Mouse (Mus musculus) forebrain, postnatal 0 days (tissue): ENCODE measurements around the gene Htr2a. TPM values are rescaled to one million over a fixed set of nuclear protein-coding genes. Genes with fewer than 3 reads are reported as not detected.

Experiments
- ATAC-seq: fragments of 200-750 bp; cut with Nextera tagmentation; 2 replicates; pipeline ENCODE4 v1.8.0; 2017; ENCODE audit warnings: mild to moderate bottlenecking, moderate library complexity
- DNase-seq: peaks from one replicate; pipeline ENCODE4 v3.0.0-alpha.2; 2015
- H3K27ac ChIP-seq: fragments of 300-500 bp; sonication (generic); 2 replicates; pipeline ENCODE4 v1.5.1; 2014; ENCODE audit warnings: low read depth, mild to moderate bottlenecking, antibody characterized with exemption, low read length, moderate library complexity, mixed read lengths
- H3K27me3 ChIP-seq: fragments of 300-500 bp; sonication (generic); 2 replicates; pipeline ENCODE4 v1.6.1; 2014; ENCODE audit warnings: mild to moderate bottlenecking, low read length, mixed read lengths; ENCODE audit not compliant: insufficient read depth
- H3K36me3 ChIP-seq: fragments of 300-500 bp; sonication (generic); 2 replicates; pipeline ENCODE4 v1.6.1; 2014; ENCODE audit warnings: mild to moderate bottlenecking, moderate library complexity; ENCODE audit not compliant: insufficient read depth
- H3K4me1 ChIP-seq: fragments of 300-500 bp; sonication (generic); 2 replicates; pipeline ENCODE4 v1.6.1; 2014; ENCODE audit warnings: antibody characterized with exemption; ENCODE audit not compliant: insufficient read depth
- H3K4me2 ChIP-seq: fragments of 300-500 bp; sonication (generic); 2 replicates; pipeline ENCODE4 v1.6.1; 2014; ENCODE audit warnings: low read depth, mild to moderate bottlenecking, moderate library complexity
- H3K4me3 ChIP-seq: fragments of 300-500 bp; sonication (generic); 2 replicates; pipeline ENCODE4 v1.5.1; 2014; ENCODE audit warnings: low read depth, low read length, mixed read lengths
- H3K9ac ChIP-seq: fragments of 300-500 bp; sonication (generic); 2 replicates; pipeline ENCODE4 v1.6.1; 2014; ENCODE audit warnings: mild to moderate bottlenecking
- H3K9me3 ChIP-seq: fragments of 300-500 bp; sonication (generic); 2 replicates; pipeline ENCODE4 v1.6.1; 2016; ENCODE audit warnings: low read length
- CTCF ChIP-seq: sonication (generic); IDR thresholded peaks from 2 replicates; pipeline ENCODE4 v1.5.1; 2016; ENCODE audit warnings: antibody characterized with exemption, control low read depth, low read depth
- WGBS: fragments of 180-500 bp; shearing (Covaris S2); extraction: QIAGEN DNeasy Blood & Tissue Kit; methylation state at CpG from one replicate; pipeline ENCODE4 v1.1.7; 2014; 5-methylcytosine and 5-hydroxymethylcytosine counted together
- polyA plus RNA-seq: library from polyadenylated mRNA; unstranded; fragments of >200 nt; fragmentation: Nextera tagmentation; extraction: Ambion mirVana; gene quantifications from 2 replicates; pipeline ENCODE4 v1.2.1, GENCODE M21; 2015
- total RNA-seq: library from RNA; depleted of rRNA; stranded (reverse); fragments of >200 nt; gene quantifications from 2 replicates; pipeline ENCODE4 v1.2.3, GENCODE M21; 2014

Htr2a gene
- total and polyA plus RNA-seq, 2 experiments from 2014 or later = 1.5 to 7.1 TPM

DNA sequence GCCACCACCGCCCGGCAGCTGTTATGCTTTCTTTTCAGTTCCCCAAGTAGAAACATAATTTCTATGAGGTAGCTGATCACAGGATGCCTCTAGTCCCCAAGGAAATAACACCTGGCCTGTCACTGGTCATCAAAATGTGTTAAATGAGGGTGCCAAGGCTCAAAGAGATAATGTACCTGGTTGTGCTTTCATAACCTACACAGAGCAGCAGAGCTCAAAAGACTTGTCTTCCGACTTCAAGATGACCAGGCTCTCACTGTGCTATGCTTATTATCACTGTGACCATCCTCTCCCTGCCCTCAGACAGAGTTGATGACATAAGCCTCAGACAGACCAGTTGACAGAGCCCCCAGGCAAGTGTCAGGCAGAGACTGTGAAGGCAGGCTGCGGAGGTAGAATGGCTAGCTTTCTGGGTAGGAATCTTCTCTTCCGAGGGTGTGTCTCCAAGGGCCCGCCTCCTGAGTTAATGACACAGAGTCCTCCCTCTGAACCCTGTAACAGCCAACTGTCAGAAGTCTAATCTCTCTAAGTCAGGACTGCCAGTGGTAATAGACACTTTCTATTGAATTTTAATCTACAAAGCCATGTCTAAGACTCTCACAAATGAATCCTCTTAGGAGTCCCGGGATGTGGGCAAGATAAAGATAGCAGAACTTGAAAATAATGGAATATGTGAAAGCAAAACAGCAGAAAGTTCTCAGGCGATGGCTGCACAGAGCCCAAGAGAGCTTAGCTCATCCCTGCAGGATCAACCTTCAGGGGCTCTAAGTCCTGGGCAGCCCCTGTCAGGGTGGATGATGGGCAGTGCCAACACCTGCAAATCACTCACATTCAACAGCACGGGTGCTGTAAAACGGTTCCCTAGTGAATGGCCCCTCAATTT lies 31.7 kb downstream of the Htr2a start:
- H3K9me3 ChIP-seq = no peaks in the 10 kb centered on the region
- H3K4me1 ChIP-seq = no peaks in the 10 kb centered on the region
- no peaks in the 10 kb centered on the region for H3K36me3 ChIP-seq
- ATAC-seq (no peak), DNase-seq (no peak)
- no peak overlapping the region for H3K4me3 ChIP-seq
- no peak for TF ChIP-seq CTCF
- no peak overlapping the region for H3K9ac ChIP-seq
- WGBS = 72% methylated on average over 10 of the region's 10 CpGs
- no peak overlapping the region for H3K27ac ChIP-seq
- no peaks in the 10 kb centered on the region for H3K27me3 ChIP-seq
- no peak overlapping the region for H3K4me2 ChIP-seq

DNA sequence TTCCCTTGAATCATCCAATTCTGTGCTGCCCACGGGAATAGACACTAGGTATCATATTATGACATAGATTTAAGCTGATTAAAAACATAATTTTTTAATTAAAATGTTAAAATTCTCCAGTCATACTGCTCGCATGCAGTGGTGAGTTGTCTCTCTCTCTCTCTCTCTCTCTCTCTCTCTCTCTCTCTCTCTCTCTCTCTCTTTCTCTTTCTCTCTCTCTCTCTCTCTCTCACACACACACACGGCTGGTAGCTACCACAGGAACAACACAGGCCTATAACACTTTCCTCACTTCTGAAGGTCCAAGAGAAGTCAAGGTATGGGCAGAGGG lies 32.3 kb downstream of the Htr2a start:
- DNase-seq (no peak), ATAC-seq (no peak)
- no peak for TF ChIP-seq CTCF
- Histone ChIP-seq H3K9me3 (no peaks in the 10 kb centered on the region), H3K4me3 (no peak overlapping the region), H3K4me1 (no peaks in the 10 kb centered on the region), H3K36me3 (no peaks in the 10 kb centered on the region), H3K27me3 (no peaks in the 10 kb centered on the region), H3K4me2 (no peak overlapping the region), H3K9ac (no peak overlapping the region), H3K27ac (no peak overlapping the region)
- WGBS = 84% methylated on average over 3 of the region's 3 CpGs

DNA sequence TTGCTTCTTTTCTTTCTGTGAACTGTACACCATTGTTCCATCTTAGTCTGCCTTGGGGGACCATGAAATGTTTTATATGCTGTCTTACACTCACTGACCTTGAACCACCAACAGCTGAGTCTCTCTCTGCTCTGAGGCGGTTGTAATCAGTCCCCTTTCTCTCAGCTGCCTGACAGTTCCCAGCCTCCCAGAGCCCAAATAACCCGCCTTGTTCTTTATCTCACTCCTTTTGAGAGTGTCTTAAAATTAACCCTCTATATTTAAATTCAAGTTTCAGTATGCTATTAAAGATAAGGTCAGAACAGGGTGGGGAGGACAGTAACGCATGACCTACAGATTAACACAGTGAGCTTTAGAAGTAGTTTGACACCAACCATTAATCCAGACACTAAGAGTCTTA lies 32.9 kb downstream of the Htr2a start:
- Histone ChIP-seq H3K27ac (no peak overlapping the region), H3K4me3 (no peak overlapping the region), H3K36me3 (no peaks in the 10 kb centered on the region), H3K4me2 (no peak overlapping the region), H3K9me3 (no peaks in the 10 kb centered on the region), H3K4me1 (no peaks in the 10 kb centered on the region), H3K27me3 (no peaks in the 10 kb centered on the region), H3K9ac (no peak overlapping the region)
- ATAC-seq (no peak), DNase-seq (no peak)
- TF ChIP-seq CTCF = no peak
- WGBS = 84% methylated on average over 3 of the region's 3 CpGs

DNA sequence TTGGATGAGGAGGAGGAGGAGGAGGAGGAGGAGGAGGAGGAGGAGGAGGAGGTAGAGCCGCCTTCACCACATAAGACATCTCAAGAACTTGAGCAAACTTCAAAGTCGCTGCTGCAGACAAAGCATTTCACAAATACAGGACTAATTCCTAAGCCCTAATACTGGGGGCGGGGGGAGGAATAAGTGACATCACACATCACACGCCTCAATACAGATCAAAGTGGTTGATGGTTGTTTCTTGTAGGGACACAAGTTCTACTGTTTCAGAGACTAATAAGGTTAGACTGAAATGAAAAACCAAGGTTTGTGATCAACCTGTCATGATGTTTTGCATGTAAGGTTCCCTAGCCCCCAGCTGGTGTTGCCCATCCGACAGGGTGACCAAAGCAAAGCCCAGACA lies 39.2 kb downstream of the Htr2a start:
- Histone ChIP-seq H3K27ac (no peak overlapping the region), H3K27me3 (no peaks in the 10 kb centered on the region), H3K9me3 (no peaks in the 10 kb centered on the region), H3K4me3 (no peak overlapping the region), H3K36me3 (no peaks in the 10 kb centered on the region), H3K9ac (no peak overlapping the region), H3K4me2 (no peak overlapping the region), H3K4me1 (no peaks in the 10 kb centered on the region)
- ATAC-seq = no peak
- WGBS = 78% methylated on average over 5 of the region's 5 CpGs
- TF ChIP-seq CTCF = no peak
- no peak for DNase-seq

DNA sequence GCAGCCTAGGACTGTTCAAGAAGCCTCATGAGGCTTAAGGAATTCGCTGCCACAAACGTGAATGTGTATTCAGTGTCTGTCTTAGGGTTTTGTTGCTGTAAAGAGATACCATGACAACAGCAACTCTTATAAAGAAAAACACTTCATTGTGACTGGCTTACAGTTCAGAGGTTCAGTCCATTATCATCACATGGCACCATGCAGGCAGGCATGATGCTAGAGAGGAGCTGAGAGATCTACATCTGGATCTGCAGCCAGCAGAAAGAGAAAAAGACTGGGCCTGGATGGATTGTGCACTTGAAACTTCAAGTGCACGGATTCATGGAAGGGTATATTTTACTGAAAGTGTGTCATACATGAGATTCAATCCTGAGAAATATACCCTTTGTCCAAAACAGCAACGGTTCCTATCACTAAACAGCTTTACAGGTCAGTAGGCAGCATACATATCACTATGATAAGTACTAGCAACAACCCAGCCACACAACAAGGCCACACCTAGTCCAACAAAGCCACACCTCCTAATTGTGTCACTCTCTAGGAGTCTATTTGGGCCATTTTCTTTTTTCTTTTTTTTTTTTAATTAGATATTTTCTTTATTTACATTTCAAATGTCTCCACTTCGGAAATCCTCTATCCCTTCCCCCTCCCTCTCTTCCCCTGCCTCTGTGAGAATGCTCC lies 43.8 kb downstream of the Htr2a start:
- DNase-seq (no peak), ATAC-seq (no peak)
- H3K27ac ChIP-seq = no peak overlapping the region
- no peaks in the 10 kb centered on the region for H3K36me3 ChIP-seq
- 80% methylated on average over 5 of the region's 5 CpGs for WGBS
- no peaks in the 10 kb centered on the region for H3K27me3 ChIP-seq
- no peaks in the 10 kb centered on the region for H3K9me3 ChIP-seq
- H3K9ac ChIP-seq = no peak overlapping the region
- H3K4me1 ChIP-seq = no peaks in the 10 kb centered on the region
- H3K4me3 ChIP-seq = no peak overlapping the region
- TF ChIP-seq CTCF = no peak
- H3K4me2 ChIP-seq = no peak overlapping the region

DNA sequence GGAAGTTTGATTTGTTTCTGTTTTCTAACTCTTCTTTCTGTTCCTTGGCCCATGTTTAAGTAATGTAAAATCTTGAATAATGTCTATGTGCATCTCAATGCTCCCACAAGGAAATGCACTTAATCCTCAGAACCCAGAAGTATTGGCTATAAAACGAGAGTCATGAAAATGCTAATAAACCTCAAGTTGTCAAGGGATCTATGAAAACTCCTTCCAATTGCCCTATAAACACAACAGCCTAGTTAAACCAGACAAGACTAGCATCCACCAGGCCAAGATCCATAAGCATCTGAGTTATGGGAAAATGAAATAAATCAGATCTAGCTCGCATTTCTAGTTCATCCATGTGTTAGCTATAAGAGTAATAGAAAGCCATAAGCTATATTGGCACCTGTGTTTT lies 51.3 kb downstream of the Htr2a start:
- H3K9me3 ChIP-seq = no peaks in the 10 kb centered on the region
- no peaks in the 10 kb centered on the region for H3K36me3 ChIP-seq
- no peak overlapping the region for H3K4me2 ChIP-seq
- no peaks in the 10 kb centered on the region for H3K4me1 ChIP-seq
- no peak for TF ChIP-seq CTCF
- H3K9ac ChIP-seq = no peak overlapping the region
- no peaks in the 10 kb centered on the region for H3K27me3 ChIP-seq
- no peak for ATAC-seq
- no peak for DNase-seq
- H3K27ac ChIP-seq = no peak overlapping the region
- WGBS = 88% methylated on average over 2 of the region's 2 CpGs
- no peak overlapping the region for H3K4me3 ChIP-seq

DNA sequence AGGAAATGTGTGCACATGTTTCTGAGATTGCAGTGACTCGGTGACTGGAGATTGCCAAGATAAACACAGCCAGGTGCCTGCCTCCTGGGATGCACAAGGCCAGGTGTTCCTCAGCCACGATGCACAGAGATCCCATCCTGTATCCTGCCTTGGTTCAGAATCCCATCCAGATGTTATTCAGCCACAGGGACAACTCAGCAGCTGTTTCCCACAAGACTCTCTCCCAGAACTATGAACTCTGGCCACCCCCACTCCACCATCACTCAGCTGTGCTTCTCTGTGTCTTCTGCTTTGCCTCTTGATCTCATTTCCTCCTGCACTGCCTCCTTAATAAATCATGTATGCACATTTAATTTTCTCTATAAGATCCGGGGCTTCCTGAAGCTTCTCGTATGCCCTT lies 56.1 kb downstream of the Htr2a start:
- TF ChIP-seq CTCF = no peak
- ATAC-seq = no peak
- Histone ChIP-seq H3K4me2 (no peak overlapping the region), H3K36me3 (no peaks in the 10 kb centered on the region), H3K27ac (no peak overlapping the region), H3K4me1 (no peaks in the 10 kb centered on the region), H3K27me3 (no peaks in the 10 kb centered on the region), H3K9ac (no peak overlapping the region), H3K9me3 (no peaks in the 10 kb centered on the region), H3K4me3 (no peak overlapping the region)
- no peak for DNase-seq
- WGBS = 65% methylated on average over 4 of the region's 4 CpGs
